Mouse (Mus musculus): ENCODE results near the gene Gm4881. TPM values are rescaled to one million over a fixed set of nuclear protein-coding genes. Genes with fewer than 3 reads are reported as not detected.

Gene Gm4881
- not detected in 2 replicates for polyA plus RNA-seq (2015; fragmentation: Nextera tagmentation; extraction: Ambion mirVana)

- Histone ChIP-seq H3K4me1 (ENCODE audit: control insufficient read depth, insufficient read depth, low read length) (peaks cover 6% of the 10 kb centered on the region), H3K27ac (ENCODE audit: low read length) (no peak within 1 kb of the TSS), H3K27me3 (ENCODE audit: control insufficient read depth, insufficient read depth, low read length) (peaks cover 91% of the 10 kb centered on the region), H3K4me2 (ENCODE audit: low read depth, low read length) (peak within 1 kb of the TSS; percentile 59), H3K9me3 (replicated peaks; ENCODE audit: control insufficient read depth, low read length) (0 out of 2 replicates have a peak, but pooled peaks cover 2% of the 10 kb centered on the region), H3K9ac (ENCODE audit: low read length) (peak within 1 kb of the TSS; percentile 2), H3K36me3 (ENCODE audit: control insufficient read depth, insufficient read depth) (no peaks in the 10 kb centered on the region), H3K4me3 (ENCODE audit: low read length) (peak within 1 kb of the TSS; percentile 50)
- WGBS: under 1% methylated on average over 70 of the region's 72 CpGs
- ATAC-seq (replicated peaks; ENCODE audit: extremely low read depth, insufficient read depth, low FRiP score): no peak
Measured at GRCm38 (mm10) chr7:24944257-24944950, at the start of gene Gm4881. TSS of gene Gm4881 (minus strand) at chr7:24944494.

GRCm38 (mm10) chr7:24993081-24993480, 48.8 kb upstream of the Gm4881 start:
- Histone ChIP-seq H3K36me3 (ENCODE audit: control insufficient read depth, insufficient read depth) (no peaks in the 10 kb centered on the region), H3K4me2 (ENCODE audit: low read depth, low read length) (no peak overlapping the region), H3K4me1 (ENCODE audit: control insufficient read depth, insufficient read depth, low read length) (no peaks in the 10 kb centered on the region), H3K27ac (ENCODE audit: low read length) (no peak overlapping the region), H3K27me3 (ENCODE audit: control insufficient read depth, insufficient read depth, low read length) (no peaks in the 10 kb centered on the region; the same call in 1 of the 2 replicates), H3K9ac (ENCODE audit: low read length) (no peak overlapping the region), H3K4me3 (ENCODE audit: low read length) (no peak overlapping the region), H3K9me3 (replicated peaks; ENCODE audit: control insufficient read depth, low read length) (no peaks in the 10 kb centered on the region)
- ATAC-seq (replicated peaks; ENCODE audit: extremely low read depth, insufficient read depth, low FRiP score): no peak
- WGBS: 68% methylated on average over 6 of the region's 6 CpGs

DNA sequence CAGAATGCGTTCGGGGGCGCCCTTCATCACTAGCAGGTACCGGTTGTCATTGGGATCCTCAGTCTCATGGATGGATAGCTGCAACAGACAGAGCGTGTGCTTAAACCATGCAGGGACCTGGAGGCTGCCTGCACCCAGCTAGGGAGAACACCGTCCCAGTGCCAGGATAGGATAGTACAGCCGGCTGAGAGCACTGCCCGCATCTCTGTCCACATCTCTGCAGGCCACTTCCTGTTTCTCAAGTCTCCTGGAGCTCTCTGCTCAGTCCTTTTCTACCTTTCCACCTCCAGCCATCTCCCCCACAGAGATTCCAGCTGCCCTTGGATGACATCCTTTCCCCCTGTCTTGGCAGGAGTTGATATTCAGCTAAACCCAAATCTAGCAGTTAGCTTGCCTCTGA, 46.2 kb upstream of the Gm4881 start:
- no peaks in the 10 kb centered on the region for H3K9me3 ChIP-seq (replicated peaks; ENCODE audit: control insufficient read depth, low read length)
- no peaks in the 10 kb centered on the region for H3K36me3 ChIP-seq (ENCODE audit: control insufficient read depth, insufficient read depth)
- H3K4me1 ChIP-seq (ENCODE audit: control insufficient read depth, insufficient read depth, low read length): no peaks in the 10 kb centered on the region
- ATAC-seq (replicated peaks; ENCODE audit: extremely low read depth, insufficient read depth, low FRiP score): no peak
- H3K27me3 ChIP-seq (ENCODE audit: control insufficient read depth, insufficient read depth, low read length): no peaks in the 10 kb centered on the region; the same call in 1 of the 2 replicates
- WGBS: 76% methylated on average over 8 of the region's 8 CpGs
- H3K9ac ChIP-seq (ENCODE audit: low read length): no peak overlapping the region
- H3K4me2 ChIP-seq (ENCODE audit: low read depth, low read length): no peak overlapping the region
- H3K27ac ChIP-seq (ENCODE audit: low read length): no peak overlapping the region
- H3K4me3 ChIP-seq (ENCODE audit: low read length): no peak overlapping the region

DNA sequence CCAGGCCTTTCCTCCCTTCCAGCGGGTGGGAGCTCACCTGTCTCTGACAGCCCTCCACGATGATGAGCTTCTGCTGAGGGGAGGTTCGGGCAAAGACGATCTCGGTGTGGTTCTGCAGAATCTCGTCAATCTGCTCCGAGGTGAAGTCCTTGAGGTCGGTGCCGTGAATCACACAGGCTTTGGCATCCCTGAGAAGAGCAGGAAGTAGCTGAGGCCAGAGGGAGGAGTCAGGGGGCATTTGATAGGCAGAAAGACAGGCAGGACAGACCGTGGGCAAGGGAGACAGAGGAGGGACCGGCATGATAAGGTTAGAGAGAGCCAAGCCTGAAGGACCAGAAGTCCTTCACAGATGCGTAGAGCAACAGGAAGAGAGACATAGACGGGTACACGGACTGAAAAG, 43.6 kb upstream of the Gm4881 start:
- no peak for ATAC-seq (replicated peaks; ENCODE audit: extremely low read depth, insufficient read depth, low FRiP score)
- no peaks in the 10 kb centered on the region for H3K27me3 ChIP-seq (ENCODE audit: control insufficient read depth, insufficient read depth, low read length)
- H3K4me1 ChIP-seq (ENCODE audit: control insufficient read depth, insufficient read depth, low read length): no peaks in the 10 kb centered on the region
- H3K27ac ChIP-seq (ENCODE audit: low read length): no peak overlapping the region
- 71% methylated on average over 14 of the region's 14 CpGs for WGBS
- H3K9ac ChIP-seq (ENCODE audit: low read length): no peak overlapping the region
- no peak overlapping the region for H3K4me3 ChIP-seq (ENCODE audit: low read length)
- no peaks in the 10 kb centered on the region for H3K36me3 ChIP-seq (ENCODE audit: control insufficient read depth, insufficient read depth)
- no peak overlapping the region for H3K4me2 ChIP-seq (ENCODE audit: low read depth, low read length)
- no peaks in the 10 kb centered on the region for H3K9me3 ChIP-seq (replicated peaks; ENCODE audit: control insufficient read depth, low read length)

- 64% methylated on average over 5 of the region's 5 CpGs for WGBS
Measured at GRCm38 (mm10) chr7:24985799-24986198, 41.5 kb upstream of the Gm4881 start.

DNA sequence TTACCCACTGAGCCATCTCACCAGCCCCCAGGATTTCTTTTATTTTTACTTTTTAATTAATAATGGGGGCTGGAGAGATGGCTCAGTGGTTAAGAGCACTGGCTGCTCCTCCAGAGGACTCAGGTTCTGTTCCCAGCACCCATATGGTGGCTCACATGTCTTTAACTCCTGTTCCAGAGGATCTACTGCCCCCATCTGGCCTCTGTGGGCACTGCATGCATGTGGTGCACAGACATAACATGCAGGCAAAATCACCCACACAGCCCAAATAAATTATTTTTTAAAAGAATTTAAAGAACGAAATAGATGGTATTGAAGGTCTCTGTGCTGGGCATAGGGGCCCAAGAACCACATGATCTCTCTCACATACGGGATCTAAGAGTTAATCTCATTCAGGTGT, 40.0 kb upstream of the Gm4881 start:
- Histone ChIP-seq H3K27me3 (ENCODE audit: control insufficient read depth, insufficient read depth, low read length) (no peaks in the 10 kb centered on the region; the same call in 1 of the 2 replicates), H3K27ac (ENCODE audit: low read length) (no peak overlapping the region), H3K4me2 (ENCODE audit: low read depth, low read length) (no peak overlapping the region), H3K36me3 (ENCODE audit: control insufficient read depth, insufficient read depth) (no peaks in the 10 kb centered on the region), H3K9me3 (replicated peaks; ENCODE audit: control insufficient read depth, low read length) (no peaks in the 10 kb centered on the region), H3K4me3 (ENCODE audit: low read length) (no peak overlapping the region), H3K4me1 (ENCODE audit: control insufficient read depth, insufficient read depth, low read length) (no peaks in the 10 kb centered on the region), H3K9ac (ENCODE audit: low read length) (no peak overlapping the region)
- no peak for ATAC-seq (replicated peaks; ENCODE audit: extremely low read depth, insufficient read depth, low FRiP score)
- 81% methylated on average over 2 of the region's 2 CpGs for WGBS

More at GRCm38 (mm10) chr7:24985799-24986198, 41.5 kb upstream of the Gm4881 start:
- no peak overlapping the region for H3K4me2 ChIP-seq (ENCODE audit: low read depth, low read length)
- no peaks in the 10 kb centered on the region for H3K36me3 ChIP-seq (ENCODE audit: control insufficient read depth, insufficient read depth)
- H3K27ac ChIP-seq (ENCODE audit: low read length): no peak overlapping the region
- H3K4me1 ChIP-seq (ENCODE audit: control insufficient read depth, insufficient read depth, low read length): no peaks in the 10 kb centered on the region
- no peaks in the 10 kb centered on the region for H3K27me3 ChIP-seq (ENCODE audit: control insufficient read depth, insufficient read depth, low read length)
- H3K9me3 ChIP-seq (replicated peaks; ENCODE audit: control insufficient read depth, low read length): no peaks in the 10 kb centered on the region
- ATAC-seq (replicated peaks; ENCODE audit: extremely low read depth, insufficient read depth, low FRiP score): no peak
- H3K4me3 ChIP-seq (ENCODE audit: low read length): no peak overlapping the region
- no peak overlapping the region for H3K9ac ChIP-seq (ENCODE audit: low read length)

- ATAC-seq (replicated peaks; ENCODE audit: extremely low read depth, insufficient read depth, low FRiP score): no peak
- Histone ChIP-seq H3K27me3 (ENCODE audit: control insufficient read depth, insufficient read depth, low read length) (no peaks in the 10 kb centered on the region; the same call in 1 of the 2 replicates), H3K4me2 (ENCODE audit: low read depth, low read length) (no peak overlapping the region), H3K36me3 (ENCODE audit: control insufficient read depth, insufficient read depth) (no peaks in the 10 kb centered on the region), H3K9me3 (replicated peaks; ENCODE audit: control insufficient read depth, low read length) (no peaks in the 10 kb centered on the region), H3K27ac (ENCODE audit: low read length) (no peak overlapping the region), H3K9ac (ENCODE audit: low read length) (no peak overlapping the region), H3K4me3 (ENCODE audit: low read length) (no peak overlapping the region), H3K4me1 (ENCODE audit: control insufficient read depth, insufficient read depth, low read length) (no peaks in the 10 kb centered on the region)
- WGBS: 71% methylated on average over 5 of the region's 5 CpGs
Measured at GRCm38 (mm10) chr7:24983396-24983795, 39.1 kb upstream of the Gm4881 start.

GRCm38 (mm10) chr7:24980439-24980838, 36.1 kb upstream of the Gm4881 start:
- 79% methylated on average over 7 of the region's 7 CpGs for WGBS
- no peak overlapping the region for H3K9ac ChIP-seq (ENCODE audit: low read length)
- no peaks in the 10 kb centered on the region; the same call in 1 of the 2 replicates for H3K27me3 ChIP-seq (ENCODE audit: control insufficient read depth, insufficient read depth, low read length)
- no peak overlapping the region for H3K4me3 ChIP-seq (ENCODE audit: low read length)
- H3K4me1 ChIP-seq (ENCODE audit: control insufficient read depth, insufficient read depth, low read length): no peaks in the 10 kb centered on the region
- H3K4me2 ChIP-seq (ENCODE audit: low read depth, low read length): no peak overlapping the region
- ATAC-seq (replicated peaks; ENCODE audit: extremely low read depth, insufficient read depth, low FRiP score): no peak
- no peaks in the 10 kb centered on the region for H3K36me3 ChIP-seq (ENCODE audit: control insufficient read depth, insufficient read depth)
- H3K27ac ChIP-seq (ENCODE audit: low read length): no peak overlapping the region
- H3K9me3 ChIP-seq (replicated peaks; ENCODE audit: control insufficient read depth, low read length): no peaks in the 10 kb centered on the region

DNA sequence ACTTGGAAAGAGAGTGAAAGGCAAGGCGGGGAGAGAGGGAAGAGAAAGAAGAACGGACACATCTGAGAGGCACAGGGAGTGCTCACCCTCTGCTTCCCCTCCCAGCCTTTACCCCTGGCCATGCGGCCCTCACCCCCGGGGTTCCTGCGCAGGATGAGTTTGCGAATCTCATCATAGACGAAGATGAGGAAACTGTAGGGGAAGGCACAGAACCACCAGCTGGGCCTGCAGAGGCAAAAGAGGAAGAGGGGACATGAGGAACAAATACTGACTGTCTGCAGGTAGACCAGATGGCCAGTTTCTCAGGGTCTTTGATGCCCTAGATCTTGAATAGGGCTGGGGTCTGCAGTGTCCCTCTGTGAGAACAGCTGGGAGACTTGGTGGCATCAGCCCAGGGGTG, 34.5 kb upstream of the Gm4881 start:
- no peak for ATAC-seq (replicated peaks; ENCODE audit: extremely low read depth, insufficient read depth, low FRiP score)
- H3K27me3 ChIP-seq (ENCODE audit: control insufficient read depth, insufficient read depth, low read length): no peaks in the 10 kb centered on the region; the same call in 1 of the 2 replicates
- no peaks in the 10 kb centered on the region for H3K36me3 ChIP-seq (ENCODE audit: control insufficient read depth, insufficient read depth)
- WGBS: 67% methylated on average over 7 of the region's 7 CpGs
- H3K9ac ChIP-seq (ENCODE audit: low read length): no peak overlapping the region
- H3K9me3 ChIP-seq (replicated peaks; ENCODE audit: control insufficient read depth, low read length): no peaks in the 10 kb centered on the region
- no peak overlapping the region for H3K27ac ChIP-seq (ENCODE audit: low read length)
- H3K4me1 ChIP-seq (ENCODE audit: control insufficient read depth, insufficient read depth, low read length): no peaks in the 10 kb centered on the region
- no peak overlapping the region for H3K4me3 ChIP-seq (ENCODE audit: low read length)
- H3K4me2 ChIP-seq (ENCODE audit: low read depth, low read length): no peak overlapping the region
